Mouse (Mus musculus) ovary, postnatal 36 days (tissue): Measurements from ENCODE around the gene Nup188.

Source experiments
- DNase-seq: peaks from one replicate; pipeline ENCODE4 v3.0.0; 2022; ENCODE audit warnings: low spot score, mixed read lengths

Gene Nup188

DNA sequence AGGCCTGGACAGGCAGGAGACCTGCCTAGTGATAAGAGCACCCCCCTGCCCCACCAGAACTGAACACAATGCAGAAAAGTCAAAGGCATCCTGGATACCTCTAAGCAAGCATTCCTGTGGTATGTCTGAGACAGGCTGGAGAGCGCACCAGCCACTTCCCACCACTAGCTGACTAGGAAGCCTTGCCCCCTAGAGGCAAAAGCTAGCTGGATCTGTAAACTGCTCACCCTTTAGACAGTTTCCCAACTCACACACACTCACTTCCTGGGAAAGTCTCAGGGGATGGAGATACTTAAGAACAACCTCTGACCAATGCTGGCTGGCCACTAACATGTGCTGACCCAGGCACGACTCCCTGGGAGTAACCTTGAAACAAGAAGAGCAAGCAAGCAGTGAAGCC is 65.0 kb downstream of the Nup188 start:
- DNase-seq, result no peak

DNA sequence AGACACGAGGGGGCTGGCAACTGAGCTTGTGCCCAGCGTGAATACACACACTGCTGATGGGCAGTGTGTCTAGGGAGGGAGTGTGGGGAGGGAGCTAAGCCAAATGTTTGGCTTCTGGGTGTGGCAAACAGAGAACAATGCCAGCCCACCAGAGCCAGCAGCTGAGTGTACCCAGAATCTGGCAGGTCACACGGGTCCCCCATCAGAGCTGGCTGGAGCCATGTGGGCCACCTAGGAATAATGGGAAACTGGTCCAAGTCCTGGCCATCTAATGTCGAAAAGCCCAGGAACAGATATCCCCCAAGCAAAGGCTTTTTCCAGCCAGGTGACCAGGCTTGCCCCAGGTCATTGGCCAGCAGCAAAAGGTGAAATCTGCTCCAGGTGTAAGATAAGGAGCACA is 69.7 kb downstream of the Nup188 start:
- no peak for DNase-seq

DNA sequence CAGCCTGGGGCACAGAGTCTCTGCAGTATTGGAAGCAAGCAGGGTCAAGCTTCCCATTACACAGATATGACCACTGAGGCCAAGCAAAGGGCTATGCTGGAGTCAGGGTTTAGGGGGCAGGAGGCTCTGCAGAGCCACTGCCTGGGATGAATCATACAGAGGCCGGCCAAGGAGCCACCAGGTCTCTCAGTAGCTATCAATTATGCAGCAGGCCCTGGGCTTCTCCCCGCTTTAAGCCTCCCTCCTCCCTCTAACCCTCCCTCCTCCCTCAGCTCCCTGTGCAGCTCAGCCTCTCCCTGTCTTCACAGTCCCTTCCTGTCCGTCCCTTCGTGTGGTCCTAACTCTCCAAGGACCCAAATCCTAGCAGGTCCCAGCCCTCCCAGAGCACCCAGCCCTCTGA is 70.1 kb downstream of the Nup188 start:
- DNase-seq, result no peak

- DNase-seq, result no peak
Measured at GRCm38 (mm10) chr2:30356906-30357305, 70.7 kb downstream of the Nup188 start.

- no peak for DNase-seq
Measured at GRCm38 (mm10) chr2:30357552-30358510, 71.6 kb downstream of the Nup188 start.

- DNase-seq, result peak; percentile 89
Measured at GRCm38 (mm10) chr2:30358533-30359531, 72.6 kb downstream of the Nup188 start, which contains the start of gene Sh3glb2. TSS of gene Sh3glb2 (minus strand) at chr2:30359337.

DNA sequence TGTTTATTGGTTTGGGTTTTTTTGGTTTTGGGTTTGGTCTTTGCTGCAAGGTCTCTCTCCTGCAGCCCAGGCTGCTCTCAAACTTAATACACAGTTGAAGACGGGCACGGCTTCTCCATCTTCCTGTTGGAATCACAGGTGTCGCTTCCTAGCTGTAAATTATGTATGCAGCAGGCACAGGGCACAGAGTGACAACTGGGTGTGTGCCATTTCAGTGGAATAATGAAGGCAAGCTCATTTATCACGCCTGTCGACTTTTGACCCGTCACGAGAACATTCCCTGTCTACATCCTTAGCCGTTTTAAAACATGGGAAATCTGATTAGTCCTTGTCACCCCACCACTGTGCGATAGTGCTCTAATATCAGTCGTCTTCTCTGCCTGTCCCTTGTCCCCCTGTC is 74.4 kb downstream of the Nup188 start:
- no peak for DNase-seq

GRCm38 (mm10) chr2:30362865-30363264 is 76.7 kb downstream of the Nup188 start:
- DNase-seq, result no peak

DNA sequence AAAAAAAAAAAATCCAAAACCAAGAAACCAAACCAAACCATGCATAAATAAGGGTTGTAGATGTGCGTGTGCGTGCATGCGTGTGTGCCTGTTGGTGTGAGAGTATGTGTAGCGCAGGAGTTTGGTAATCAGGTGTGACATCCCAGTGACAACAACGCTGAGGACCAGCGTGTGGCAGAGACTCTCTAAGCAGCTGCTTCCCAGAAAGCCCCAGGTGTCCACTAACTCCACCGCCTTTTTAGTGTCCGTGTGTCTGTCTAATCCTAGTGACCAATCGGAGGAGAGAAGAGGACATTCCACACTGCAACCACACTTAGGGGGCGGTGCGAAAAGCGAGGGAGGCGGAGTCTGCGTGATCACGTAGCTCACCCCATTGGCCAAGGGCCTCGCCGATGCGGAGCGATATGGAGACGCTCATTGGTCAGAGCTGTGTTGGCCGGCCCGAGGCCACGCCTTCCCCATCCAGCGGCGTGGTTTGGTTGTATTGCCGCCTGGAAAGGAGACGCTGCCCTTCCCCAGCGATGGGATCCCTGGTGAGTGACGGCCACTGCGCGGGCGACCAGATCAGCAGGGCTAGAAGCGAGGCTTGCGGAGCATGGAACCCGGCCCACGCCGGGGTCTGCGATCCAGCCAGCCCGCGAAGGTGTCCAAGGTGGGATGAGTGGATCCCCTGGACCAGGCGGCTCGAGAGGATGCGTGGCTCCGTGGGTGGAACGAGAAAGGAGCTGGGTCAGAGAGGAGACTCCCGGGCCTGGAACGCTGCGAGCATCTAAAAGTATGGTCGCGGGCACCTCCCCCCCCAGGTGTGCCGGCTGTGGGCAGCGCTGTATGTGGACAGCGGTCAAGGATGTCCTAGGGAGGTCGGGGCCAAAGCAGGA is 77.8 kb downstream of the Nup188 start, which contains the start of gene Miga2:
Gene Miga2 (plus strand): TSS at position 461 of the 878 bp plus-strand sequence.
- DNase-seq, result peak; percentile 98

- DNase-seq, result no peak
Measured at GRCm38 (mm10) chr2:30365281-30366069, 79.3 kb downstream of the Nup188 start.

DNA sequence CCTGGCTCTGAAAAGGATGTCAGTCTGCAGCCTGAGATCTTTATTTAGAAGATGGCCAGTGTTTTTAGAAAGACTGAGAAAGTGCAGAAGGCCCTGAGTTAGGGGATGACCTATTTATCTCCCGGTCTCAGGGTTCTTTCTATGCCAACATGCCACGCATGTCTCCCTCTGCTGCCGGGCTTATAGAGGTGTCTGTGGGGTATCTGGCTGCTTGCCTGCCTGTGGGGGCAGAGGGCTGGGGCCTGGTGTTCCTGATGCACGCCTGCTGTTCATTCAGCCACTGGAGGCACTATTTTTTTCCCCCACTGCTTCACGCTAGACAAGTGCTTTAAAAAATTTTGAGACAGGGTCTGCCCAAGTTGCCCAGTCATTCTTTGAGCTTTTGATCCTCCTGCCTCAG is 80.0 kb downstream of the Nup188 start:
- DNase-seq, result no peak

GRCm38 (mm10) chr2:30371544-30371943 is 85.3 kb downstream of the Nup188 start:
- DNase-seq, result no peak

DNA sequence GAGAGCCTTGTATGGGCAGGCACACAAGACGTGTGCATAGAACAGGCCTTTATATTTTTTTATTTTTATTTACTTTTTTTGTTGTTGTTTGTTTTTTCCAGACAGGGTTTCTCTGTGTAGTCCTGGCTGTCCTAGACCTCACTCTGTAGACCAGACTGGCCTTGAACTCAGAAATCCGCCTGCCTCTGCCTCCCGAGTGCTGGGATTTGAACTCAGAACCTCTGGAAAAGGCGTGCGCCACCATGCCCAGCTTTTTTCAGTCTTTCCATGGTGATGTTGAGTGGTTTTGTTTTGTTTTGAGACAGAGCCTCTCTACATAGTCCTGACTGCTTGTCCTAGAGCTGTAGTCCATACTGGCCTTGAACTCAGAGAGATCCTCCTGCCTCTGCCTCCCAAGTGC is 86.5 kb downstream of the Nup188 start:
- no peak for DNase-seq

DNA sequence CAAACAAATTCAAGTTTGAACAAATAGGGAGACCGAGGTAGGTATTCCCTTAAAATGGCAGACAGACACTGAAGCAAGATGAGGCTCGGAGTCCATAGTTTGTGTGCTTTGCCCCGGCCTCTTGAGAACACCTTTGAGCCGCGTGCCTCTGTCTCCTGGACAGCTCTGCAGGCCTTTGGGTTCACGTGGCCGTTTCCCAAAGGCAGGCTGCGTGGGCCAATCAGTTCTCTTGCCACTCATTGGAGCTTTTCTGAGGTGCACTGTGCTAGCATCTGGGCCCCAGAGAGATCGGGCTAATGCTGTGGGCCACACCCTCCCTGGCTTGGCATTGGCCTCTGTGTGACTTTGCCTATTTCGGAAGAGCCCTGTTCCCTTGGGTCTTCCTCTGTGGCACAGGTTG is 89.7 kb downstream of the Nup188 start:
- DNase-seq, result no peak

DNA sequence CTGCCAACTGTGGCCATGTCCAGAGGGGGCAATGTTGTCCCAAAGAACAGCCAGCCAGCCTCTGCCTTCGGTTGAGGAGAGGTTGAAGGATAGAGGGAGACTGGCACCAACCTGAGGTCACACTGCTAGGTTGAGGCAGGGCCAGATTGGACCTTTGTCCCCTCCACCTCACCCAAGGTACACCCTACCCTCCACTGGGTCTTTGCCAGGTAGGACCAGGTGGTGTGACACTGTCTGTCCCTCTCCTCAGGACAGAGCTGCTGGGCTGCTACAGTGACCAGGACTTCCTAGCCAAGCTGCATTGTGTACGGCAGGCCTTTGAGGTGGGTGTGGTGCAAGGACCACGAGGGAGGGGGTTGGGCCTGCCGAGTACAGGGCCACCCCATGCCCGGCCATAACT is 91.5 kb downstream of the Nup188 start:
- DNase-seq, result no peak

- no peak for DNase-seq
Measured at GRCm38 (mm10) chr2:30379307-30379706, 93.1 kb downstream of the Nup188 start.

DNA sequence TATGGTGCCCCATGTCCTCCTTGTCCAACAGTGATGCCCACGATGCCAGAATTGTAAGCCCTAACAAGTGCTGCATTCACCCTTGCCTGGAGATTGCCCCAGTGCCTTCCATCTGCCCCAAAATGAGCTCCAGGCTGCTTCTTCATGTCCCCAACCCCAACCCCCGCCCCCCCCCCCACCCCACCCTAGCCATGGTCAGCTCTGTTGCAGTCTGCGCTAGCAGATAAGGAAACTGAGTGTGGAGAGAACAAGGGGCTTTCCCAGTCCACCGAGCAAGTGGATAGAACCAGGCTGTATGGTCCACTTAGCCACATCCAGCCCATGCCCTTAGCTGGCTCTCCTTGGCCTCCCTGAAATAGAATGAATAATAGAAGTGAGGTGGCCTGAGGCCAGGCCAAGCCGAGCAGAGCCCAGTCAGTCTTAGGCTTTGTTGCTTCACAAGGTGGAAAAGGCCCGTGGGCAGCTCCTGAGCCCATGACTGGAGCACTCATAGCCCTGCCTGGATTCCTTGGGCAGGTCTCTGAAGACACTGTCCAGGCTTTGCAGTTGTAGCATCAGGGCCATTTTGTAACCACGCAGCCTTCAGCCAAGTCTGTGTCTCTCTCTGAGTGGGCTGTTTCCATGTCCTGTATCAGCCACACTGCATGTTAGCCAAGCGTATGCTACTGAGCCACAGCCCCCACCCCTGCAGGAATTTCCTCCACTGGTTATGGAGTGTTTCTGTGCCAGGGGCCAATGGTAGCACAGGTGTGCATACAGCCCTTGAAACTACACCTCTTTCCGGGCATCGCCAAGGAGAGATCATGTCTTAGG is 94.6 kb downstream of the Nup188 start:
- DNase-seq, result no peak

GRCm38 (mm10) chr2:30381377-30381725 is 95.2 kb downstream of the Nup188 start:
- no peak for DNase-seq

GRCm38 (mm10) chr2:30384814-30385213 is 98.6 kb downstream of the Nup188 start:
- DNase-seq, result no peak

GRCm38 (mm10) chr2:30385591-30385990 is 99.4 kb downstream of the Nup188 start:
- DNase-seq, result no peak
